Mouse (Mus musculus) olfactory bulb, adult 2 months (tissue): ENCODE measurements around the gene Gucy2g.

Experiments
- CTCF ChIP-seq: fragments of 200-500 bp; IDR thresholded peaks from 2 replicates; pipeline ENCODE4 v1.5.1; 2012; ENCODE audit warnings: low read depth, mild to moderate bottlenecking, low read length, moderate library complexity; ENCODE audit not compliant: insufficient read depth
- POLR2A ChIP-seq: fragments of 200-500 bp; IDR thresholded peaks from 2 replicates; pipeline ENCODE4 v1.6.1; 2012; ENCODE audit warnings: mild to moderate bottlenecking, low read depth, low read length, moderate library complexity; ENCODE audit not compliant: insufficient read depth

- TF ChIP-seq CTCF (no peak), POLR2A (no peak)
These were observed 51.0 kb downstream of the Gucy2g start for GRCm38 (mm10) chr19:55190065-55190464.
